ENCODE assay signal across 11 mouse cellular contexts in the genomic region with DNA sequence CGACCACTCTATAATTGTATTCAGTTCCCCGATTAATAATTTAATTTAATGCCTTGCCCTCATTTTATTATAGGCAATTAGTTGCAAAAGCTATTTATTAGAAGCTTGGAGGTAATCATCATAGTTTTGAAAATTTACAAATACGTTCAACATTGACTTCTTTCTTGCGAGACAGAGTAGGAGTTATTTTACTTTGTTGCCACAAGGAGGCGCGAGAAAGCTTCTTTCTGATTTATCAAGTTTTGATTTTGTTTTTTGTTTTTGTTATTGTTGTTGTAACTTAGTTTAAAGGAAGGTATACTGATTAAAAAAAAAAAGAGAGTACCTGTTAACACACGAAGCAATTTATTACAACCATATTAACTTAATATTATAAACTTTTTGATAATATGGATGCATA.
A peak's percentile ranks its signal among the peaks of the same experiment; 100 is the strongest.
DNase-seq lines count a peak whose midpoint lies in the region; ATAC-seq and TF ChIP-seq lines count a peak whose summit lies in the region.
"Had no signal": no experiment of that assay in that cellular context is flagged by ENCODE, and none has a peak within 500 bp of the region (broad histone marks: within the 10 kb centered on the region; RNA-seq: fewer than 3 reads in every experiment).

No protein-coding gene starts in this region.

- no peak overlapping the region for H3K4me3 ChIP-seq in heart, adult 2 months
- H3K4me3 ChIP-seq in heart, embryonic 10.5 days = no peak overlapping the region
- no peak overlapping the region for H3K4me3 ChIP-seq in lung, postnatal 0 days (ENCODE audit: low read depth, low read length)
- H3K4me3 ChIP-seq in kidney, embryonic 14.5 days (ENCODE audit: low read length) = no peak overlapping the region
- H3K4me3 ChIP-seq: forebrain, embryonic 13.5 days; stomach, embryonic 15.5 days had no signal

- no peaks in the 10 kb centered on the region for H3K4me1 ChIP-seq in heart, adult 2 months (ENCODE audit: control insufficient read depth, insufficient read depth, low read length)
- no peaks in the 10 kb centered on the region for H3K4me1 ChIP-seq in heart, embryonic 10.5 days
- H3K4me1 ChIP-seq in lung, postnatal 0 days (ENCODE audit: insufficient read depth, low read depth, low read length) = no peaks in the 10 kb centered on the region
- no peaks in the 10 kb centered on the region for H3K4me1 ChIP-seq in kidney, embryonic 14.5 days (ENCODE audit: control insufficient read depth, insufficient read depth, low read length)
- H3K4me1 ChIP-seq: forebrain, embryonic 13.5 days; stomach, embryonic 15.5 days had no signal

- no peak overlapping the region for H3K27ac ChIP-seq in heart, adult 2 months
- H3K27ac ChIP-seq in heart, embryonic 10.5 days = no peak overlapping the region
- H3K27ac ChIP-seq in lung, postnatal 0 days (ENCODE audit: low read length) = no peak overlapping the region
- no peak overlapping the region for H3K27ac ChIP-seq in kidney, embryonic 14.5 days (ENCODE audit: low read depth, low read length)
- H3K27ac ChIP-seq: forebrain, embryonic 13.5 days; stomach, embryonic 15.5 days had no signal

- no peaks in the 10 kb centered on the region for H3K79me2 ChIP-seq in heart, adult 2 months (replicated peaks; ENCODE audit: control insufficient read depth, insufficient read depth, low read length)

- no peak overlapping the region for H3K4me2 ChIP-seq in lung, postnatal 0 days (replicated peaks; ENCODE audit: low read depth, low read length)
- no peak overlapping the region for H3K4me2 ChIP-seq in kidney, embryonic 14.5 days (replicated peaks; ENCODE audit: low read depth, low read length)
- H3K4me2 ChIP-seq: forebrain, embryonic 13.5 days; stomach, embryonic 15.5 days had no signal

- intact Hi-C loops in heart, adult 2 months (cut with DNase I) = no loop called here

- no peaks in the 10 kb centered on the region for H3K27me3 ChIP-seq in heart, adult 2 months (ENCODE audit: control insufficient read depth, insufficient read depth, low read length)
- no peaks in the 10 kb centered on the region for H3K27me3 ChIP-seq in heart, embryonic 10.5 days (ENCODE audit: insufficient read depth, poor library complexity, severe bottlenecking)
- no peaks in the 10 kb centered on the region for H3K27me3 ChIP-seq in lung, postnatal 0 days (replicated peaks; ENCODE audit: insufficient read depth, low read length)
- no peaks in the 10 kb centered on the region for H3K27me3 ChIP-seq in kidney, embryonic 14.5 days (ENCODE audit: control insufficient read depth, insufficient read depth, low read length)
- H3K27me3 ChIP-seq: forebrain, embryonic 13.5 days; stomach, embryonic 15.5 days had no signal

- 21% methylated on average over 7 of the region's 7 CpGs for WGBS in heart, adult 2 months
- WGBS in heart, embryonic 10.5 days = 27% methylated on average over 7 of the region's 7 CpGs
- 22% methylated on average over 7 of the region's 7 CpGs for WGBS in lung, postnatal 0 days
- WGBS in kidney, embryonic 14.5 days = 30% methylated on average over 7 of the region's 7 CpGs

- ATAC-seq in lung, postnatal 0 days = no peak
- ATAC-seq in kidney, embryonic 14.5 days (ENCODE audit: low FRiP score, low TSS enrichment) = no peak
- ATAC-seq: forebrain, embryonic 13.5 days had no signal

- TF ChIP-seq POLR2A in heart, adult 2 months (IDR thresholded peaks at IDR 0.05; ENCODE audit: insufficient read depth, low read depth, low read length) = no peak

- no peak for TF ChIP-seq EP300 in heart, adult 2 months (IDR thresholded peaks at IDR 0.05; ENCODE audit: insufficient read depth, low read depth, low read length)
- TF ChIP-seq EP300 in lung, postnatal 0 days (IDR thresholded peaks at IDR 0.05) = no peak

- H3K9ac ChIP-seq in heart, adult 2 months (ENCODE audit: low read depth, low read length) = no peak overlapping the region
- no peak overlapping the region for H3K9ac ChIP-seq in lung, postnatal 0 days (replicated peaks; ENCODE audit: low read depth)
- H3K9ac ChIP-seq in kidney, embryonic 14.5 days (ENCODE audit: low read depth, low read length) = no peak overlapping the region
- H3K9ac ChIP-seq: forebrain, embryonic 13.5 days; stomach, embryonic 15.5 days had no signal

- H3K9me3 ChIP-seq in heart, embryonic 10.5 days = no peaks in the 10 kb centered on the region
- H3K9me3 ChIP-seq in lung, postnatal 0 days (ENCODE audit: low read length) = no peaks in the 10 kb centered on the region
- no peaks in the 10 kb centered on the region for H3K9me3 ChIP-seq in kidney, embryonic 14.5 days (ENCODE audit: control insufficient read depth, low read length)
- H3K9me3 ChIP-seq: forebrain, embryonic 13.5 days; stomach, embryonic 15.5 days had no signal

- TF ChIP-seq CTCF in heart, adult 2 months (IDR thresholded peaks at IDR 0.05) = peak; percentile 57
- TF ChIP-seq CTCF in lung, postnatal 0 days (IDR thresholded peaks at IDR 0.05) = peak; percentile 58

- H3K36me3 ChIP-seq in heart, adult 2 months (ENCODE audit: control insufficient read depth, insufficient read depth, low read length) = no peaks in the 10 kb centered on the region
- no peaks in the 10 kb centered on the region for H3K36me3 ChIP-seq in heart, embryonic 10.5 days
- H3K36me3 ChIP-seq in lung, postnatal 0 days (ENCODE audit: insufficient read depth, low read length) = no peaks in the 10 kb centered on the region
- H3K36me3 ChIP-seq in kidney, embryonic 14.5 days (ENCODE audit: control insufficient read depth, insufficient read depth, low read length) = no peaks in the 10 kb centered on the region
- H3K36me3 ChIP-seq: stomach, embryonic 15.5 days had no signal

- no peak for DNase-seq in heart, adult 2 months
- DNase-seq in heart, embryonic 10.5 days (ENCODE audit: low spot score) = no peak
- DNase-seq in lung, postnatal 0 days (ENCODE audit: low spot score) = peak; percentile 25
- DNase-seq in lung, postnatal 25 days (ENCODE audit: low spot score) = no peak
- DNase-seq in ZHBTc4 (ENCODE audit: low read depth, low spot score) = peak; percentile 27
- DNase-seq in retina, embryonic 14.5 days (ENCODE audit: low spot score) = peak; percentile 48
- no peak for DNase-seq in urinary bladder, adult 2 months (ENCODE audit: low spot score)
- DNase-seq: lung, adult 18-20 months had no signal

Comparison
In these comparisons a context has a peak if more than half of its experiments do, and no peak if none do; other contexts are left out.
1. DNase-seq: peak in lung, postnatal 0 days (single experiment), ZHBTc4 (single experiment) and retina, embryonic 14.5 days (single experiment); none in heart, adult 2 months (0 of 2), heart, embryonic 10.5 days (single experiment), lung, postnatal 25 days (single experiment) and urinary bladder, adult 2 months (single experiment).